Mouse (Mus musculus): ENCODE results near the gene Wdr62. TPM values are rescaled to one million over a fixed set of nuclear protein-coding genes. Genes with fewer than 3 reads are reported as not detected.
"Not testable (repeated sequence)": the region's sequence is repeated elsewhere in the genome, so short reads cannot be mapped to it uniquely, and the experiment has no call there.

The Wdr62 gene
- total RNA-seq, 4 experiments from 2014 or later, result 0.41 to 1.5 (median 0.84) TPM

GRCm38 (mm10) chr7:30206364-30206763, 73.9 kb downstream of the Wdr62 start:
- not testable (repeated sequence) for DNase-seq (ENCODE audit: low spot score)

- DNase-seq (ENCODE audit: low spot score), result peak; percentile 76
Measured at GRCm38 (mm10) chr7:30205383-30205782, 74.8 kb downstream of the Wdr62 start.

- DNase-seq (ENCODE audit: low spot score), result no peak
Measured at GRCm38 (mm10) chr7:30204380-30204779, 75.8 kb downstream of the Wdr62 start.

GRCm38 (mm10) chr7:30202895-30203690, 77.1 kb downstream of the Wdr62 start:
- peak; percentile 79 for DNase-seq (ENCODE audit: low spot score)

DNA sequence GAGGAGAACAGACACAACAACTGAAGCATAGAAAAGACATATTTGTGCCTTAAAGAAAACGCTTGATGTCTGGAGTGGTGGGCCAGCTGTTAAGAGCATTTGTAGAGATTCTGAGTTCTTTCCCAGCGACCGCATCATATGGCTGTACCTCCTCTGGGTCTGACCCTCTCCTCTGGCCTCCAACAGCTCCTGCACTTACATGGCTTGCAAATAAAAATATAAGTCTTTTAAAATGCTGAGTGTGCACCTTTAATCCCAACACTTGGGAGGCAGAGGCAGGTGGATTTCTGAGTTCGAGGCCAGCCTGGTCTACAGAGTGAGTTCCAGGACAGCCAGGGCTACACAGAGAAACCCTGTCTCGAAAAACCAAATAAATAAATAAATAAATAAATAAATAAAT, 79.6 kb downstream of the Wdr62 start:
- not testable (repeated sequence) for DNase-seq (ENCODE audit: low spot score)

- DNase-seq (ENCODE audit: low spot score), result no peak
Measured at GRCm38 (mm10) chr7:30200200-30200599, 80.0 kb downstream of the Wdr62 start.

GRCm38 (mm10) chr7:30199498-30200139, 80.6 kb downstream of the Wdr62 start:
- DNase-seq (ENCODE audit: low spot score), result no peak

DNA sequence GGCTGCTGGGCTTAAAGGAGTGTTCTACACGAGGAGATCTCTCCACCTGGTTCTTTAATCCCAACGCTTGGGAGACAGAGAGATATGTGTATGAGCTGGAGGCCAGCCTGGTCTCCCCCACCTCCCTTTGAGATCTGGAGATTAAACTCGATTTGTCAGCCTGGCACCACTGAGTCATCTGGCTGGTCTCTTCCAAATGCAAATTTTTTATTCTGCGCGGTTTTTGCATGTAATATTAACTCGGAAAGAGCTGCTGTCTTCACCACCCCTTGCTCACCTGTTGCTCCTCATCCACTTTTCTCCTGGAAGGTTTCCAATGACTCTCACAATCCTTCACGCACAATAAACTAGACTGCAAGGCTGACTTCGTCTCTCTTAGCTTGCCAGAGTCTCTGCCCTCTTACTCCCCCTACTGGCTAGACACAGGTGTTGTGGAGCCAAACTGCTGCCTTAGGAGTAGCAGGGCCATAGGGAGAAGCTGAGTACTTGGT, 81.7 kb downstream of the Wdr62 start, which contains the start of gene Capns1:
Gene Capns1, minus strand, starts transcription at position 331 of the 491 bp plus-strand sequence.
- peak; percentile 74 for DNase-seq (ENCODE audit: low spot score)

DNA sequence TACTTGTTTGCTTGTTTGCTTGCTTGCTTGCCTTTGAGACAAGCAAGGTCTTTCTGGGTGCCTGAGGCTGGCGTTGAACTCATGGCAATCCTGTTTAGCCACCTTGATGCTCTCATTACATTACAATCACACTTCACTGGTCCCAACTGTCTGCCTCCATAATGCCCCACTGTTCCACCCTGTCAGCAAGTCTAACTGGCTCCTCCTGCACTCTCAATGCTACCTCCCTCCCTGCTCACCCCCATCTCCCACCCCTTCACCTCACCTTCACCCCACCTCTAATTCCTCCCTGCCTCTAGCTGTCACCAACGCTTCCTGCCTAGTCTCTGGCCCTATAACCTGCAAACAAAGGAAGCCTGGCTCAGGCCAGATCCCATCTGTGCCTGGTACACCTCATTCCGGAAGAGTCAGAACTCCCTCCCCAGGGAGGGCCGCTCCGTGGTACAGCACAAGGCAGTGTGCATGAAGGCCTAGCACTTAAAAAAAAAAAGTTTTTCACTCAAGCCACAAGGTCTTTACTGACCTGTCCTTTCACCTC, 82.6 kb downstream of the Wdr62 start:
- DNase-seq (ENCODE audit: low spot score), result no peak

DNA sequence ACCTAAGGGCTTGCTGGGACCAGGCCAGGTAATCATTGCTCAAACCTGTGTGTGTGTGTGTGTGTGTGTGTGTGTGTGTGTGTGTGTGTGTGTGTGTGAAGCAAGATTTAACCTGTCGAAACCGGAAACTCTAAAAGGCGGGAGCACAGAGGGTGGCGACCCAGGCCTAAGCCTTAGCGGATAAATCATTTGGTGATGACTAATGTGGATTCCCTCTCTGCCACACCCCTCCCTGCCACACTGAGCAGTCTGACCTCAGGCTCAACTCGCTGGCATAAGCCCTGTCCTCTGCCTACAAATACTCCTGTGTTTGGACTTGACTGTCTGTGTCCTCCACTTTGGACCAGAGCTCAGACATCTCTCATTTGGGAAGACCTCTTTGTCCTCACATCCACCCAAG, 84.0 kb downstream of the Wdr62 start:
- no peak for DNase-seq (ENCODE audit: low spot score)

- no peak for DNase-seq (ENCODE audit: low spot score)
Measured at GRCm38 (mm10) chr7:30195461-30195860, 84.8 kb downstream of the Wdr62 start.

DNA sequence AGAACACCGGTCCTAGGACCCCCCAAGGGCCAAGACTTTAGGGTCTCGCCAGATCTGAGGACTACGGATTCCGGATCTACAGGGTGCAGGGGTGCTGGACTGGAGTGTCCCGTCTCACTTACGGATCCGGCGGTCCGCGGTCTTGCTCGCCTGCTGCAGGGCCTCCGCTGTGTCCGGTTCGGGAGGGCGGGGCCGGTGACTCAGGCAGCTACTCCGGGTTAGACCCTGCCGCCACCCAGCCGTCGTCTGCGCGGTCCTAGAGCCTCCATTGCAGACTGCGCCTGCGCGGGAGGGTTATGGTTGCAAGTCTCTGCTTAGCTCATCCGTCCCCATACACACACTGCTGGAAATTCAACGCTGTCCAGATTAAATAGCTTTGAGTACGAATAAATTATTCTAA, 85.3 kb downstream of the Wdr62 start:
- peak; percentile 94 for DNase-seq (ENCODE audit: low spot score)

DNA sequence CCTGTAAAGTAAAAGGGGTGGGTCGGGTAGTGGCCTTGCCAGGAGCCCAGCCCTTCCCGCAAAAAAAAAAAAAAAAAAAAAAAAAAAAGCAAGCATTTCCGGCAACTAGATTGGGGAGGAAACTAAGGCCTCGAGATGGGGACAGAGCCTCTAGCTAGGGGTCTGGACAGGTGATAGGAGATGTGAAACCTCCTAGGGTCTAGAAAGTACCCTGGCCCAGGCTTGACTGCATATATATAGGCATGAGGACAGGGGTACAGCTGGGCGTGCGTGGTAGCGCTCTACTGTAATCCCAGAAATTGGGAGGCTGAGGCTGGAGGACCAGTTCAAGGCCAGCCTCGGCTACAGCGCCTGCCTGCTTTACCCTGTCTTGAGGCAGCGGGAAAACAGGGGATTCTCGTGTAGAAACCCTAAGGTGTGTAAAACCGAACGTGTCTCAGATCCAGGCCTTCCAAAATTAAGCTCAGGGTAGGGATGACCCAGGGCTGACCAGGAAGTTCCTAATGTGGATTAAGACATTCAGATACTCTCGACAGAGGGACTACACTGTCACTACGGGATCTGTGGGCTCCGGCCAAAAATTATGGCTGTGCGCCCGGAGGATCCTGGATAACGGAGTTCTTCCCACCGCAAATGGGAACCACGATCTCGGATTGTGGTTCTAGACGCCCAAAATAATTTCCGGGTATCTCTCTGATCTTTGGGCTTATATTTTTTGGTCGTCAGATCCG, 86.0 kb downstream of the Wdr62 start:
- DNase-seq (ENCODE audit: low spot score), result peak; percentile 58

DNA sequence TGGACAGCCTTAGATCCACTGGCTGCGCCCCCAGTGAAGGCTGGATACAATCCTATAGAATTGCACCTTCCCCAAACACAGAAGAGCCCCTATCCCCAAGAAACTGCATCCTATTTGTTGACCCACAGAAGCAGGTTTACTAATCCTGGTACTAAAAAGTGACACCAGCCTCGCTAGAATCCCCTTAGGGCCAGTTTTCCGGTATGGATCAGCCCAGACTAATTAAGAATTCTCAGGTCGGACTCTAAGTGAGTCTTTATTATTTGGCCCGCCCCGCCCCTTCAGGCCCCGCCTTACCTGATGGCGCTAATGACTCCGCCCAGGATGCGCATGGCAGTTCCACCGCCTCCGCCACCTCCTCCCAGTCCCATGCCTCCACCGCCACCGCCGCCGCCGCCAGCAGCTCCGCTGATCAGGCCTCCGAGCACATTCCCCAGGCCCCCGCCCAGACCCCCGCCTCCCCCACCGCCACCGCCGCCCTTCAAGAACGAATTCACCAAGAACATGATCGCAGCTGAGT, 86.6 kb downstream of the Wdr62 start:
- peak; percentile 84 for DNase-seq (ENCODE audit: low spot score)

DNA sequence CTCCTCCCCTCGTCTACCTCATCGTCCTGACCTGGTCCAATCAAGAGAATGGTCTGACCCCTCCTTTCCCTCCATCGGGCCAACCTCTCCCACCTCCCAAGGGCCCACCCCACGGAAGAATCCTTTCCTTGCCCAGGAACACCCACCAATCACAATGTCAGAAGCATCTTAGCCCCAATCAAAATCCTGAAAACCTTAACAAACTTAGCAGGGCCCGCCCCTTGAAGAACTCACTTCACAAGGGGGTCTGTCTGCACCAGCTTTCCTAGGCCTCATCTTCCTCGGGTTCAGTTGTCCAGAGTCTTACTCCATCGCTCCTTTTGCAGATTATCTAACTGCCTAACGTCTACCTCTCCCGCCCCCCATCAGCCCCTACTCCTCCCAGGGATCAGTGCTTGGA, 87.2 kb downstream of the Wdr62 start:
- DNase-seq (ENCODE audit: low spot score), result no peak

GRCm38 (mm10) chr7:30192088-30192487, 88.1 kb downstream of the Wdr62 start:
- DNase-seq (ENCODE audit: low spot score), result no peak

Other genes with a start within 250 kb of the Wdr62 start
- 1 to 10 TPM; 2.4 to 3.0 (median 2.6) TPM for gene Zfp14, start 229.0 kb downstream of the Wdr62 start, total RNA-seq (2022)
- gene Zfp82, start 207.5 kb downstream of the Wdr62 start, total RNA-seq (2022), result 1 to 10 TPM; 2.1 to 3.0 (median 2.6) TPM
- under 1 TPM in 1 of 4 experiments, not detected in 3; 0.28 TPM for gene Gm26920, start 190.0 kb downstream of the Wdr62 start, total RNA-seq (2022)
- gene Zfp566, start 189.9 kb downstream of the Wdr62 start, total RNA-seq (2022), result 1 to 10 TPM in 3 of 4 experiments, under 1 TPM in 1; 0.82 to 1.8 (median 1.6) TPM
- gene Zfp260, start 185.6 kb downstream of the Wdr62 start, total RNA-seq (2022), result 10 to 100 TPM; 25.3 to 34.5 (median 31.3) TPM
- gene Zfp382, start 158.5 kb downstream of the Wdr62 start, total RNA-seq (2022), result 1 to 10 TPM; 1.5 to 4.3 (median 2.1) TPM
- gene Zfp146, start 110.7 kb downstream of the Wdr62 start, total RNA-seq (2022), result 10 to 100 TPM; 23.2 to 33.8 (median 28.1) TPM
- 1,000 to 10,000 TPM; 3,196 to 3,318 (median 3,289) TPM for gene Cox7a1, start 96.3 kb downstream of the Wdr62 start, total RNA-seq (2022)
- gene Capns1, start 81.6 kb downstream of the Wdr62 start, total RNA-seq (2022), result 100 to 1,000 TPM; 287 to 304 (median 297) TPM
- gene Polr2i, start 48.5 kb downstream of the Wdr62 start, total RNA-seq (2022), result 10 to 100 TPM; 54.0 to 70.5 (median 64.9) TPM
- 10 to 100 TPM; 51.2 to 62.4 (median 57.6) TPM for gene Tbcb, start 48.1 kb downstream of the Wdr62 start, total RNA-seq (2022)
- not detected for gene Ovol3, start 44.7 kb downstream of the Wdr62 start, total RNA-seq (2022)
- under 1 TPM in 1 of 4 experiments, not detected in 3; 0.44 TPM for gene Thap8, start 325 bp downstream of the Wdr62 start, total RNA-seq (2022)
- 1 to 10 TPM; 4.7 to 8.7 (median 7.4) TPM for gene Clip3, start 11.3 kb upstream of the Wdr62 start, total RNA-seq (2022)
- gene Alkbh6, start 28.3 kb upstream of the Wdr62 start, total RNA-seq (2022), result 10 to 100 TPM; 28.6 to 34.0 (median 32.5) TPM
- gene Syne4, start 34.4 kb upstream of the Wdr62 start, total RNA-seq (2022), result 1 to 10 TPM in 1 of 4 experiments, under 1 TPM in 3; 0.46 to 1.9 (median 0.76) TPM
- 1 to 10 TPM in 1 of 4 experiments, under 1 TPM in 3; 0.62 to 1.2 (median 0.79) TPM for gene E130208F15Rik, start 41.3 kb upstream of the Wdr62 start, total RNA-seq (2022)
- 10 to 100 TPM; 14.0 to 16.2 (median 15.1) TPM for gene Sdhaf1, start 43.5 kb upstream of the Wdr62 start, total RNA-seq (2022)
- 1 to 10 TPM; 1.3 to 2.4 (median 1.6) TPM for gene Lrfn3, start 82.4 kb upstream of the Wdr62 start, total RNA-seq (2022)
- 10 to 100 TPM; 13.5 to 26.2 (median 16.5) TPM for gene Tyrobp, start 133.3 kb upstream of the Wdr62 start, total RNA-seq (2022)
- not detected for gene Hcst, start 139.4 kb upstream of the Wdr62 start, total RNA-seq (2022)
- under 1 TPM in 3 of 4 experiments, not detected in 1; 0.12 to 0.46 (median 0.28) TPM for gene Nfkbid, start 141.3 kb upstream of the Wdr62 start, total RNA-seq (2022)
- 1 to 10 TPM; 3.2 to 4.2 (median 3.6) TPM for gene Aplp1, start 165.1 kb upstream of the Wdr62 start, total RNA-seq (2022)
- gene Kirrel2, start 177.3 kb upstream of the Wdr62 start, total RNA-seq (2022), result not detected
- not detected for gene Nphs1, start 177.9 kb upstream of the Wdr62 start, total RNA-seq (2022)
- gene Prodh2, start 213.2 kb upstream of the Wdr62 start, total RNA-seq (2022), result not detected